Mouse (Mus musculus) midbrain, embryonic 15.5 days (tissue): ENCODE results near the gene Adarb1. TPM values are rescaled to one million over a fixed set of nuclear protein-coding genes. Genes with fewer than 3 reads are reported as not detected.

Experiments
- ATAC-seq: fragments of 200-750 bp; cut with Nextera tagmentation; replicated peaks from 2 replicates; pipeline ENCODE4 v1.8.0; 2017; ENCODE audit warnings: moderate TSS enrichment
- H3K27ac ChIP-seq: fragments of 300-500 bp; sonication (generic); 2 replicates; pipeline ENCODE4 v1.5.1; 2015; ENCODE audit warnings: mild to moderate bottlenecking, inconsistent platforms
- H3K27me3 ChIP-seq: fragments of 300-500 bp; sonication (generic); replicated peaks from 2 replicates; pipeline ENCODE4 v1.6.1; 2015; ENCODE audit warnings: inconsistent platforms
- H3K36me3 ChIP-seq: fragments of 300-500 bp; sonication (generic); replicated peaks from 2 replicates; pipeline ENCODE4 v1.6.1; 2015; ENCODE audit warnings: inconsistent platforms
- H3K4me1 ChIP-seq: fragments of 300-500 bp; sonication (generic); 2 replicates; pipeline ENCODE4 v1.6.1; 2015; ENCODE audit warnings: inconsistent platforms
- H3K4me2 ChIP-seq: fragments of 300-500 bp; sonication (generic); 2 replicates; pipeline ENCODE4 v1.6.1; 2015; ENCODE audit warnings: inconsistent platforms, mild to moderate bottlenecking, moderate library complexity
- H3K4me3 ChIP-seq: fragments of 300-500 bp; sonication (generic); 2 replicates; pipeline ENCODE4 v1.5.1; 2015; ENCODE audit warnings: mild to moderate bottlenecking, inconsistent platforms
- H3K9ac ChIP-seq: fragments of 300-500 bp; sonication (generic); 2 replicates; pipeline ENCODE4 v1.6.1; 2015; ENCODE audit warnings: mild to moderate bottlenecking, inconsistent platforms
- H3K9me3 ChIP-seq: fragments of 300-500 bp; sonication (generic); 2 replicates; pipeline ENCODE4 v1.6.1; 2016; ENCODE audit warnings: inconsistent platforms
- WGBS: fragments of 180-500 bp; shearing (Covaris S2); methylation state at CpG from one replicate; pipeline ENCODE4 v1.1.7; 2015; ENCODE audit warnings: mixed read lengths; 5-methylcytosine and 5-hydroxymethylcytosine counted together
- polyA plus RNA-seq: library from polyadenylated mRNA; unstranded; fragments of >200 nt; fragmentation: Nextera tagmentation; extraction: Ambion mirVana; gene quantifications from 2 replicates; pipeline ENCODE4 v1.2.1, GENCODE M21; 2015

Adarb1 gene
- polyA plus RNA-seq, 1 experiment from 2014 or later, result 18.2 TPM

- no peak overlapping the region for H3K4me3 ChIP-seq
- H3K27ac ChIP-seq, result no peak overlapping the region
- 0 out of 2 replicates have a peak, but pooled peaks cover 3% of the 10 kb centered on the region for H3K4me1 ChIP-seq
- no peak overlapping the region for H3K9ac ChIP-seq
- H3K9me3 ChIP-seq, result no peaks in the 10 kb centered on the region
- no peaks in the 10 kb centered on the region for H3K27me3 ChIP-seq
- 98% methylated on average over 1 of the region's 1 CpGs for WGBS
- ATAC-seq, result no peak
- no peaks in the 10 kb centered on the region for H3K36me3 ChIP-seq
- no peak overlapping the region for H3K4me2 ChIP-seq
These were observed 43.1 kb downstream of the Adarb1 start for GRCm38 (mm10) chr10:77374948-77375347.

- no peak for ATAC-seq
- Histone ChIP-seq H3K9ac (no peak overlapping the region), H3K4me2 (no peak overlapping the region), H3K4me1 (0 out of 2 replicates have a peak, but pooled peaks cover 3% of the 10 kb centered on the region), H3K27ac (no peak overlapping the region), H3K27me3 (no peaks in the 10 kb centered on the region), H3K4me3 (no peak overlapping the region), H3K36me3 (no peaks in the 10 kb centered on the region), H3K9me3 (no peaks in the 10 kb centered on the region)
- WGBS, result 92% methylated on average over 5 of the region's 5 CpGs
These were observed 43.7 kb downstream of the Adarb1 start for GRCm38 (mm10) chr10:77374407-77374806.

- Histone ChIP-seq H3K4me2 (no peak overlapping the region), H3K9ac (no peak overlapping the region), H3K9me3 (no peaks in the 10 kb centered on the region), H3K4me1 (0 out of 2 replicates have a peak, but pooled peaks cover 3% of the 10 kb centered on the region), H3K4me3 (no peak overlapping the region), H3K27ac (no peak overlapping the region), H3K36me3 (no peaks in the 10 kb centered on the region), H3K27me3 (no peaks in the 10 kb centered on the region)
- 90% methylated on average over 5 of the region's 5 CpGs for WGBS
- no peak for ATAC-seq
These were observed 47.9 kb downstream of the Adarb1 start for GRCm38 (mm10) chr10:77370129-77370528.

- H3K4me2 ChIP-seq, result no peak overlapping the region
- no peak for ATAC-seq
- H3K27ac ChIP-seq, result no peak overlapping the region
- 0 out of 2 replicates have a peak, but pooled peaks cover 3% of the 10 kb centered on the region for H3K4me1 ChIP-seq
- no peaks in the 10 kb centered on the region for H3K27me3 ChIP-seq
- no peak overlapping the region for H3K4me3 ChIP-seq
- no peaks in the 10 kb centered on the region for H3K9me3 ChIP-seq
- H3K36me3 ChIP-seq, result no peaks in the 10 kb centered on the region
- 72% methylated on average over 6 of the region's 6 CpGs for WGBS
- H3K9ac ChIP-seq, result no peak overlapping the region
These were observed 50.1 kb downstream of the Adarb1 start for GRCm38 (mm10) chr10:77367973-77368372.

- Histone ChIP-seq H3K36me3 (no peaks in the 10 kb centered on the region), H3K27me3 (no peaks in the 10 kb centered on the region), H3K9me3 (no peaks in the 10 kb centered on the region), H3K4me1 (no peaks in the 10 kb centered on the region), H3K9ac (no peak overlapping the region), H3K27ac (no peak overlapping the region), H3K4me3 (no peak overlapping the region), H3K4me2 (no peak overlapping the region)
- WGBS, result 95% methylated on average over 4 of the region's 4 CpGs
- no peak for ATAC-seq
These were observed 51.1 kb downstream of the Adarb1 start for GRCm38 (mm10) chr10:77366959-77367358.

GRCm38 (mm10) chr10:77365212-77365611 lies 52.9 kb downstream of the Adarb1 start:
- no peak overlapping the region for H3K4me2 ChIP-seq
- 93% methylated on average over 2 of the region's 2 CpGs for WGBS
- H3K9me3 ChIP-seq, result no peaks in the 10 kb centered on the region
- H3K4me3 ChIP-seq, result no peak overlapping the region
- H3K36me3 ChIP-seq, result no peaks in the 10 kb centered on the region
- ATAC-seq, result no peak
- H3K9ac ChIP-seq, result no peak overlapping the region
- H3K4me1 ChIP-seq, result no peaks in the 10 kb centered on the region
- no peak overlapping the region for H3K27ac ChIP-seq
- no peaks in the 10 kb centered on the region for H3K27me3 ChIP-seq

- WGBS, result 75% methylated on average over 2 of the region's 2 CpGs
- Histone ChIP-seq H3K27me3 (no peaks in the 10 kb centered on the region), H3K9ac (no peak overlapping the region), H3K9me3 (no peaks in the 10 kb centered on the region), H3K27ac (no peak overlapping the region), H3K36me3 (no peaks in the 10 kb centered on the region), H3K4me3 (no peak overlapping the region), H3K4me2 (no peak overlapping the region), H3K4me1 (no peaks in the 10 kb centered on the region)
- no peak for ATAC-seq
These were observed 57.6 kb downstream of the Adarb1 start for GRCm38 (mm10) chr10:77360486-77360885.

- no peak overlapping the region for H3K4me2 ChIP-seq
- H3K36me3 ChIP-seq, result no peaks in the 10 kb centered on the region
- no peak overlapping the region for H3K4me3 ChIP-seq
- no peak overlapping the region for H3K27ac ChIP-seq
- no peak overlapping the region for H3K9ac ChIP-seq
- no peaks in the 10 kb centered on the region for H3K9me3 ChIP-seq
- no peak for ATAC-seq
- no peaks in the 10 kb centered on the region for H3K27me3 ChIP-seq
- WGBS, result 84% methylated on average over 6 of the region's 6 CpGs
- H3K4me1 ChIP-seq, result no peaks in the 10 kb centered on the region
These were observed 60.1 kb downstream of the Adarb1 start for GRCm38 (mm10) chr10:77357957-77358356.

- no peak overlapping the region for H3K9ac ChIP-seq
- H3K4me3 ChIP-seq, result no peak overlapping the region
- ATAC-seq, result peak; percentile 83
- no peaks in the 10 kb centered on the region for H3K27me3 ChIP-seq
- H3K27ac ChIP-seq, result no peak overlapping the region
- H3K36me3 ChIP-seq, result no peaks in the 10 kb centered on the region
- 83% methylated on average over 6 of the region's 6 CpGs for WGBS
- H3K4me1 ChIP-seq, result no peaks in the 10 kb centered on the region
- H3K9me3 ChIP-seq, result no peaks in the 10 kb centered on the region
- no peak overlapping the region for H3K4me2 ChIP-seq
These were observed 64.9 kb downstream of the Adarb1 start for GRCm38 (mm10) chr10:77353031-77353745.

GRCm38 (mm10) chr10:77342842-77343241 lies 75.2 kb downstream of the Adarb1 start:
- Histone ChIP-seq H3K4me2 (no peak overlapping the region), H3K36me3 (no peaks in the 10 kb centered on the region), H3K4me1 (peaks cover 23% of the 10 kb centered on the region), H3K27me3 (no peaks in the 10 kb centered on the region), H3K9ac (no peak overlapping the region), H3K9me3 (no peaks in the 10 kb centered on the region), H3K27ac (no peak overlapping the region), H3K4me3 (no peak overlapping the region)
- no peak for ATAC-seq
- 83% methylated on average over 3 of the region's 3 CpGs for WGBS

GRCm38 (mm10) chr10:77341711-77342110 lies 76.4 kb downstream of the Adarb1 start:
- Histone ChIP-seq H3K4me2 (no peak overlapping the region), H3K27me3 (no peaks in the 10 kb centered on the region), H3K9me3 (no peaks in the 10 kb centered on the region), H3K4me1 (peaks cover 23% of the 10 kb centered on the region), H3K9ac (no peak overlapping the region), H3K27ac (no peak overlapping the region), H3K4me3 (no peak overlapping the region), H3K36me3 (no peaks in the 10 kb centered on the region)
- ATAC-seq, result no peak

GRCm38 (mm10) chr10:77341059-77341458 lies 77.0 kb downstream of the Adarb1 start:
- Histone ChIP-seq H3K27ac (no peak overlapping the region), H3K27me3 (no peaks in the 10 kb centered on the region), H3K36me3 (no peaks in the 10 kb centered on the region), H3K4me3 (no peak overlapping the region), H3K9ac (no peak overlapping the region), H3K4me1 (peaks cover 23% of the 10 kb centered on the region), H3K4me2 (no peak overlapping the region), H3K9me3 (no peaks in the 10 kb centered on the region)
- WGBS, result 86% methylated on average over 4 of the region's 4 CpGs
- no peak for ATAC-seq

- Histone ChIP-seq H3K9ac (peak overlapping the region; percentile 49), H3K4me3 (peak overlapping the region; percentile 44), H3K36me3 (no peaks in the 10 kb centered on the region), H3K9me3 (no peaks in the 10 kb centered on the region), H3K27ac (peak overlapping the region; percentile 59), H3K27me3 (no peaks in the 10 kb centered on the region), H3K4me2 (peak overlapping the region; percentile 82), H3K4me1 (peaks cover 23% of the 10 kb centered on the region)
- ATAC-seq, result peak; percentile 80
- 7% methylated on average over 18 of the region's 18 CpGs for WGBS
These were observed 78.2 kb downstream of the Adarb1 start for GRCm38 (mm10) chr10:77339871-77340341.
